Mouse (Mus musculus) spleen, embryonic (tissue): ENCODE results near the gene Tcp11l2.

Experiments
- CTCF ChIA-PET: fragments of 350-600 bp; sonication (Branson Sonifier 250); formaldehyde crosslinking; loops from one replicate; lab custom pipeline; 2022; lab: Charles Lee

The Tcp11l2 gene

DNA sequence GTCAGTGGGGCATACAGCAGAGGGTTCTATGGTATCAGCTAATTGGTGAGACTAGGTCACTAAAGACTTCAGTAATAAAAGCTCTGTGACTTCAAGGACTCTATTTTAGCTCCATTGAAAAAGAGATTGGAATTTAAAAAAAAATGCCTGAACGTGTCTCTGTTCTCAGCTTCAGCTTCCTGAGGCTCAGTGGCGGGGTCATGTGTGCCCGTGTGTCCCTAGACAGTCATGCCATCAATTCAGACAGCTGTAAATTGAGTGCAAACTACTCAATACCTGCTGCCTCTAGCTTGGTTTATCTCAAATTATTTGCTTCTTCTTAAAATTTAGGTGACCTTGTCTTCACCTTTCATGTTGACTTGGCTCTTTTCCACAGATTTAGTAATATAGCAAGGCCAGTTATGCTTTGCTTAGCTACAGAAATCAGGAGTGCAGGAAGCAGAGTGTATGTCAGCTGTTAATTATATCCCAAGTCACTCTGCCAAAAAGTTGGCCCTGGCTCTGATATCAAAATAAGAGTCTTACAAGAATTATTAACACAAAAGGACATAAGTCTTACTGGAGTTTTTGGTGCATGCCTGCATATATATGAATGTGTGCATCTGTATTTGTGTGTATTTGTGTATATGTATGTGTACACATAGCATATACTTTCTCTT lies 20.8 kb downstream of the Tcp11l2 start:
- CTCF ChIA-PET: interaction anchor here (0.6 kb wide), 1 partner anchor 188 kb away, joined by 6 read pairs; no protein-coding TSS in a partner anchor

DNA sequence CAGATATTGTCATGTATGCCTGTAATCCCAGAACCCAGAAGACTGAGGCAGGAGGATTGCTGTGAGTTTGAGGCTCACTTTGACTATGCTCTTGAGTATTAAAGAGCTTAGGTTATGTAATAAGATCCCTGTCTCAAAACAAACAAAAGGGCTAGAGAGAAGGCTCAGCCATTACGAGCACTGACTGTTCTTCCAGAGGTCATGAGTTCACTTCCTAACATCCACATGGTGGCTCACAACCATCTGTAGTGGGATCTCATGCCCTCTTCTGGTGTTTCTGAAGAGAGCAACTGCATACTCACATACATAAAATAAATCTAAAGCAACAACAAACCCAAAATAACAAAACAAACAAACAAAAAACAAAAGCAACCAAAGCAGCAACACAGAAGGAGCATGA lies 21.7 kb downstream of the Tcp11l2 start:
- CTCF ChIA-PET: interaction anchor here (0.6 kb wide), 2 partner anchors 187 to 442 kb away, joined by 6 to 7 read pairs; no protein-coding TSS in a partner anchor

DNA sequence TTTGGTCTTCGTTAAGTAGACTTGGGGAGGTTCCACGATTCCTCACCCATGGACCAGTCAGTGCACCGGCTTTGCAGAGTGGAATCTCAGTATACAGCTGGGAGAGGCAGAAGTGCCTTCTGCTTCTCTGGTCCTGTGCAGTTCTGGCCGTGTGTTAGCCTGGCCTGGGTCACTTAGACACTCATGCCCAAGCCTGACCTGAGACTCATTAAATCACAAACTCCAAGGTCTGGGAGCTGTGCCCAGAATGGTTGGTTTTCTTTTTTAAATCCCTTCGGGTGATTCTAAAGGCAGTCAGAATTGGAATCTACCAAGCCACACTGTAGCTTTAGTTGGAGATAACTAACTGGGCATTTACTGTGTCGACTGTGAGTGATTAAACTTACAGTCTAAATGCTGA lies 23.7 kb downstream of the Tcp11l2 start:
- CTCF ChIA-PET: no interaction called here

DNA sequence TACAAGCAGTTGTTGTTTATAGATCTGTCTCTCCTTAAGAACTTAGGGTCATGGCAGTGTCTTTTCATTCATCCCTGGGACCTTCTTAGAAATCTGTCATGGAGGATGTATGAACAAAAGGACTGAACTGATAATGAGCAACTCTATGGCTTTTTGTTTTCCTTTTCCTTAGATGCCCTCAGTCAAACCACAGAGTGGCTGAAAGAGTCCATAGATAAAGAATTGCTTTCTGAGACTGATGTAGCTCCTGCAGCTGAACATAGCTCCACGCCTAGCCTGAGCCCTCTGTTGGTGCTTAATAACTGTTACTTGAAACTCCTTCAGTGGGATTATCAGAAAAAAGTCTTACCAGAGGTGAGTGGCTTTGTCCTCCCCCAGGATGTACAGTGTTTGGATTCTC lies 27.9 kb downstream of the Tcp11l2 start:
- CTCF ChIA-PET: no interaction called here

DNA sequence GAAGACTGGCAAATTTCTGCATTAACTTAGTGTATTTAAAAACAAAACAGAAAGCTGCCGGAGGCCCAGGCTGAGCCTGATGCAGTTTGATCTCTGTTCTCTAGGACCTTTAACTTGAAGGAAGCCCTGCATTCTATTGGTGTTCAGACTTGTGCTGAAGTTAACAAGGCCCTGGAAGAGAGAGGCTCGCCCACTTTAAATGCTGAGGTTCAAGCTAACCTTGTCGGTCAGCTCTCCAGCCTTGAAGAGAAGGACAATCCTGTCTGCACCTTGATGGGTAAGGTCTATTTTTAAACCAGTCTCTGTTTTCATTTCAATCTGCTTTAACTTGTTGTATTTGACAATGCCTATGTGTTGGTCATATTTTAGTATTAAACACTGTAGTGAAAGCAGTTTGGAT lies 31.9 kb downstream of the Tcp11l2 start:
- CTCF ChIA-PET: no interaction called here

DNA sequence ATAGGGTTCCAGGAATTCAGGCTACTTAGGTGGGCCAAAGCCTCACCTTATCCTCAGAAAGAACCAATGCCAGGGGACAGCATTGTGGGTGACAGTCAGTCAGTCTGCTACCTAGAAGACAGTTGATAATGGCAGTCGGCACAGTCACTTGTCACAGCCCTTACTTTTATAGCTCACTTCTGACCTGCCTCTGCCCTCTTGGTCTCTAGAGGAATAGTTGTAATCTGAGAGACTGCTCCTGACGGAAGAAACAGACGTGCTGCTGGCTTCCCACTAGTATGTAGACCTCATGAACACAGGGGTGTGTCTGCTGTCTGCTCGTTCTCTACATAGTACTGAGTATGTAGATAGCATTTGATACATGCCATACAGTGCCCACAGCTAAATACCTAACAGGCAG lies 33.9 kb downstream of the Tcp11l2 start:
- CTCF ChIA-PET: no interaction called here

DNA sequence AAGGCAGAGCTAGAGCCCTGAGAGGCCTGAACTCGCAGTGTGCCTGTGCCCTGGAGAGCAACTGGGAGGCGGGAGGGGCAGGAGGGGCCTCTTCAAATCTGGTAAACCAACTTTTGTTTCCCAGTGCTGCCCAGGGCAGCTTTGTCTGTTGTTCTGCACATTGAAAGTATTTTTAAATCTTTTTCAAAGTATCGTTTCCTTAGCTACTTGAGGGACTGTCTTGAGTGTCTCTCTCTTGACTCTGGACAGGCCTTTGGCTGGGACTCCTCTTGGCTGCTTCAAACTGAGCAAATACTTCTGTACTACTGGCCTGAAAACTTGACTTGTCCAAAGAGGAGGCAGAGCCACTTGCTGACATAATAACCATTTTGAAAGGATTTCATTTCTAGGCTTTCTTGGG lies 34.4 kb downstream of the Tcp11l2 start:
- CTCF ChIA-PET: no interaction called here

DNA sequence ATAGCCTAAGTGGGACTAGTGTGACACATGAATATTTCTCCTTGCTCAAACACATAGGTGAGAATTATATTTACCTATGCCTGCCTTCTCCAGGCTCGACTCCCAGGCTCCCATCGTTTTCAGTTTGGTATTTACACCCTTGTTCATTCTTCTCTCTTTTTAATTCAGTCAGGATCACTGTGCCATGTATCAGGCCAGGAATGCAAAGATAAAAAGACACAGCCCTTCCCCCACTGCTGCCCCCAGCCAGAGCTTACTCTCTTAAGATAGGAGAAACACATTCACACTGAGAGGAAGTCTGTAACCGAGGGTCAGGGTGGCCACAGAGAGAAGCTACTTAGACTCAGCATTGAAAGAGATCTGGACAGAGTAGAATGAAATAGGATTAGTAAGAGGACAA lies 35.2 kb downstream of the Tcp11l2 start:
- CTCF ChIA-PET: no interaction called here

DNA sequence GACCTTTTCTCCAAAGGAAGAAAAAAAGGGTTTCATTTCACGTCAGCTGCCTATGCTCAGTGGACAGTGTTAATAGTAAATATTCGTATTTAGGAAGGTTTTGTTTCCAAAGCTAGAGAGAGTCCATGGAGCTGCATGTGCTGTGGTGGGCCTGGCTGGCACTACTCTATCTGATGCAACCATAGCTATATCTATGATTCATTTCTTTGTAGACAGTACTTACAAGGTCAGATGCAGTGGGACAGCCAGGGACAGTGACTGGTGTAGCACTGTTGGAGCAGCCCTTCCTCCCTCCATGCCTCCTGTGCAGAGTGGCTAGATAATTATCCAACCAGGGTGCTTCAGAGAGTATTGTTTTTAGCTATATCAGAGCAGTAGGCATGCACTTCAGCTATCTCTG lies 35.9 kb downstream of the Tcp11l2 start:
- CTCF ChIA-PET: no interaction called here

DNA sequence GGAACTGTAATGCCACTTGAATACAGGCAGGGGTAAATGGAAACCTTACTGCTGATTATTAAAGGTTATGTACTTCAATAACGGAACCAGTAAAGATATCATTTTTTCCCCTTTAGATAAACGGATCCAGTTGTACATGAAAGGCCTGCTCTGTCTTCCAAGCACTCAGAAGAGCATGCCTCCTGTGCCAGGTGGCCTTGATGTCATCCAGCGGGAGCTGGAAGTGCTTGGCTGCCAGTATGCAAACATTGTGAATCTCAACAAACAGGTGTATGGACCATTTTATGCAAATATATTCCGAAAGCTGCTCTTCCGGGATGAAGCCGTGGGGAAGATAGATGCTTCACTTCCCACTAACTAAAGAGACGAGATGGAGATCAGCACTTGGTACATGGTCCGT lies 36.9 kb downstream of the Tcp11l2 start:
- CTCF ChIA-PET: no interaction called here

DNA sequence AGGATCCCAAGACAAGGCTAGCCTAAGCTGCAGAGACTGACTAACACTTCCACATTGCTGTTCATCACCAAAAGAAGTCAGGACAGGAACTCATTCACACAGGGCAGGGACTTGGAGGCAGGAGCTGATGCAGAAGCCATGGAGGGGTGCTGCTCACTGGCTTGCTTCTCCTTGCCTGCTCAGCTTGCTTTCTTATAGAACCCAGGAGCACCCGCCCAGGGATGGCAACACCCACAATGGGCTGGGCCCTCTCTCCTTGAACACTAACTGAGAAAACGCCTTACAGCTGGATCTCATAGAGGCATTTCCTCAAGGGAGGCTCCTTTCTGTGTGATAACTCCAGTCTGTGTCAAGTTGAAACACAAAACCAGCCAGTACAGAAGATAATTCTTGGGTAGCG lies 38.6 kb downstream of the Tcp11l2 start:
- CTCF ChIA-PET: no interaction called here

DNA sequence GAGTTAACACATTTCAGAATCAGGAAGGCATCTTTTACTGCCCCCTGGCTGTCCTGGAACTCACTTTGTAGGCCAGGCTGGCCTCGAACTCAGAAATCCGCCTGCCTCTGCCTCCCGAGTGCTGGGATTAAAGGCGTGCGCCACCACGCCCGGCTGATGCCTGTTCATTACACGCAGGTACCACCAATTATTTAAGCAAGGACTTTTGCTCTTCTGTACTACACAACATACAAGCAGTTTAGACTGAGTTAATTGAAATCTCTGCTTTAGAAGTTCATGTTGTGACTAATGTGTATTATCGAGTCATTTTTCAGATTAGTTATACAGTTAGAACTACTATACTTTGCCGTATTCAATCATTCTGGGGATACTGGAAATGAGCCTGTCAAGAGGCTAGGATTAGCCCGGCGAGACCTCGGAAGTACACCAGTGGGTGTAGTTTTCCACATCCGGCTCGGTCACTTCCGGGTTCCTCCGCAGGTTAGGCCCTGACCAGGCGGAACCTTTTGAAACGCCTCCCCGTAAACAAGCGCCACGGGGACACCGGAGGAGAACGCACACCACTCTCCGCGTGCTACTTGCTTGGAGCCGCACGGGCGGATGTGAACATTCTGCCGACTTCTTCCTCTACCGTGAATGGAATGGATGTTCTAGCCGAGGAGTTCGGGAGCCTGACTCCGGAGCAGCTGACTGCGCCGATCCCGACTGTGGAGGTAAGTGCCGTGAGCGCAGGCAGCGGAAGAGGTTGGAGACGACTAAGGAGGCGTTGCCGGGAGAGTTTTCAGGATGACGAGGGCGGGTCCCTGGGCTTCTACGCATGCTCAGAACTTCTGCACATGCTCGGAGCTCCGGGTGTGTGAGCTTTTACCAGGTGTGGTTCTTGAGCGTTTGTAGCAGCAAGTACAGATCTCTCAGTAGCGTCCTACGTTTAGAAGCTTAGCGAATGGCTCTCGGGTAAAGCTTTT lies 45.7 kb downstream of the Tcp11l2 start, which contains the start of gene Polr3b:
Polr3b (plus strand) TSS at position 467 of the 965 bp plus-strand sequence.
- CTCF ChIA-PET: interaction anchor here (0.6 kb wide), 1 partner anchor 282 kb away, joined by 6 read pairs; no protein-coding TSS in a partner anchor

DNA sequence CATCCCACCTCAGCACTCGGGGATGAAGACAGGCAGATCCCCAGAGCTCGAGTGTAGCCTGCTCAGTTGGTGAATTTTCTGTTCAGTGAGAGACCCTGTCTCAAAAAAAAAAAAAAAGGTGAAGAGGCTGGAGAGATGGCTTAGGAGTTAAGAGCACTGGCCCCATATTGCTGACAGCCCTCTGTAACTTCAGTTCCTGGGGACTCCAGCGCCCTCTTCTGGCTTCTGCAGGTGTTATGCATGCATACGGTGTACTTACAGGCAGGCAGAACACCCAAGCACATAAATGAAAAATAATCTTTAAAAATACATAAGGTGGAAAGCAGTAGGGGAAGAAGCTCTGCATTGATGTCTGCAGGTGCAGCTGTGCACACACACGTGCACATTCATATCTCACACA lies 54.8 kb downstream of the Tcp11l2 start:
- CTCF ChIA-PET: interaction anchor here (0.7 kb wide), 2 partner anchors 54 to 1040 kb away, joined by 4 to 5 read pairs; no protein-coding TSS in a partner anchor

DNA sequence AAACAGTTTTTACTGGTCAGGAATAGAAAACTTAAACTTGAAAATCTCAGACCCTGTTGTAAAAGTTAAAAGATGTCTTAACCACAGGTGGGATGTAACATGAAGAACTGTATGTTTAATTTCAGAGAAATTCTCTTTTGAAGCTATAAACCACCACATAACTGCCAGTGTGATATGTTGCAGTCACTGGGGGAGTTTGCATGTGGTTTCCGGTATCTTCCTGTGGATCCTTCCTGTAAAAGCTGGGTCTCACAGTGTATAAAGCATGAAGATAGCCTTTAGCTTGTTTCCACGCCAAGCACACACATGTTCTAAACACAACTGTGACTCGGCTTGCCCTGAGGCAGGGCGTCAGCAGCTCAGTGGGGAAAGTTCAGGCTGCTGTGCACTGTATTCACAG lies 55.6 kb downstream of the Tcp11l2 start:
- CTCF ChIA-PET: no interaction called here

DNA sequence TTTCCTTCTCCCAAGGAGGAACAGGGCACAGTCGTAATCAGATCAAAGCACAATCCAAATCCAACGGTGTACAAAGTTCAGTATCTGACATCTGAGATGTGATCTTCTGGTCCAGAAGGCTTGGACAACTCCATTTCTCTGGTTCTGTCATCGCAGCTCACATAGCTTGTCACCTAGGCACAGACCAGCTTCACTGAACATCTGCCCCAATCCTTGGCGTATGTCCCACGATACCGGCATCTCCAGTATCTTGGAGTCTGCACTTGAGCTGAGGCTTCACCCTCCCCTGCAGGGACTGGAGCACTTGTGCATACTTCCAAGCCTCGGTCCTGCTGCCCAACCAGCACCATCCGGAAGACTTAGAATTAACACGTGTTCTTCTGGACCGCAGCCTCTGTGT lies 60.2 kb downstream of the Tcp11l2 start:
- CTCF ChIA-PET: no interaction called here

DNA sequence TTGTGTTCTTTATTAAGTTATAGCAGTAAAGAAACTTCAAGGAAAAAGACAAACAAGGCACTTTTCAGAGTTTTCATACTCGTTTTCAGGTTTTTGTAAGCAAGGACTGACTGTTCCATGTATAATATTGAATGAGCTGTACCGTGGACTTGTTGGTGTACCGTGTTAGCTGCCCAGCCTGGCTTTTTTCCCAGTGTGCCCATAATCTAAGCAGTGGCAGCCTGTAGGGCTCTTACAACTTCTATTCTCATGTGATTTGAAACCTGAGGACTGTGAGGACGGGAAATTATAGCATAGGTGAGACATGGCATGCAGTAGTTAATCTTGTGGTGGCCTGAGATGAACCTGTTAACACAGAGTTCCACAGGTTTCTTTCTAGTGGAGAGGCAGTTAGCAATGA lies 62.0 kb downstream of the Tcp11l2 start:
- CTCF ChIA-PET: no interaction called here

DNA sequence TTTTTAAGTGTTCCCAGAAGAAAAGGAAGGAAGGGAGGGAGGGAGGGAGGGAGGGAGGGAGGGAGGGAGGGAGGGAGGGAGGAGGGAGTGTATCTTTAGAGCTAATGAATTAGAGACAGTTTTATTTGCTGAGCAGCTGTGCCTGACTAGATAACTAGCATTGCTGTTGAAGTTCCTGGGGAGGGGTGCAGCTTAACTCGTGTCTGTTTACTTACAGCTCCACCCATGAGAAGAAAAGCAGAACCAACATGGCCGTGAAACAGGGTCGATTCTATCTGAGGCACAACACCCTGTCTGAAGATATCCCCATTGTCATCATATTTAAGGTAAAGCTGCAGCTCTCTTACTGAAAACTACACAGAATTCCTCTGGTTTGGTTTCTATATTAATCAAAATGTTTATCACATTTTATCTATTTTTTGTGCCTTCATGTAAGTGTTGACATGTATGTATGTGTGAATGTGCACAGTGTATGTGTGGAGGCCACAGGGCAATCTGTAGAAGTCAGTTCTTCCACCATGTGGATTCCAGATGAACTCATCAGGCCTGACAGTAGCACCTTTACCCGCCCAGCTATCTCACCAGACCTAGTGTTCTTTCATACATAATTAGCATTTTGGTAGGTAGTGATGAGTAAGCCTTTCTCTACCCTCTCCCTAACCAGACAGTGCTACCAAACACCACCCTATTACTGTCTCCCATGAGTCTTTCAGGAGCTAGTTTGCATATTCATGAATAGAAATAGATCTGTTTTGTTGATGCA lies 63.3 kb downstream of the Tcp11l2 start:
- CTCF ChIA-PET: no interaction called here

DNA sequence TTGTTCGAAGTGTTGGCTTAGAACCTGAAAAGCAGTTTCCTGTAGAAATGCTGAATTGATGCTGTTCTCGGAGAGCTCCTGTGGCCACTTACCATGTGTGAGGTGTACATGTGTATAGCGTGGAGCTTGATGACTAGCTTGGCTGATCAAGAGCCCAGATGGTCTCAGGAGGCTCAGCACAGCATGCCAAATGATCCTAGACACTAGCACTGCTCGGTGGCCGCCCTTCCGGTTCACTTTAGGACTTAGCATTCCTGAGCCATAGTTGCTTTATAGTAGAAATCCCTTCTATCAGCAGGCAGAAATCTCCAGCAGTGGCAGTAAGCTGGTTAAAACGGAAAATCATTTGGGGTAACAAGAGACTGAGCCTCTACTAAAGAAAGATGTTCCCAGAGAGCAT lies 64.4 kb downstream of the Tcp11l2 start:
- CTCF ChIA-PET: interaction anchor here (0.7 kb wide), 1 partner anchor 10 kb away, joined by 5 read pairs; no protein-coding TSS in a partner anchor

DNA sequence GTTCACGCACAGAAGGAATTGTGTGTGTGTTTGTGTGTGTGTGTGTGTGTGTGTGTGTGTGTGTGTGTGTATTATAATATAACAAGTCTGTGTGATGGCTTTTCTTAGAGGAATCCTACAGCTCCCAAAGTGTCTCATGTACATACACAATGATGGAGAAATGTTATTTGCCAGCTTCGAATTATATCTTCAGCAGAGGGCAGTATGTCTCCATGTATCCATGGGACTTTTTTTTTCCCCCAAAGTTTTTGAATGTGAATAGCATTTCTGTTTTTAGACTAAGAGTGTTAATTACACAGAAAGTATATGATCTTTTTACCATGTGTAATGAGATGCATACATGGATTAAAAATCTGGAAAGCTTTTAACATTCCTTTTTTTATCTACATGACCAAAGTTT lies 65.2 kb downstream of the Tcp11l2 start:
- CTCF ChIA-PET: interaction anchor here (0.7 kb wide), 1 partner anchor 9 kb away, joined by 5 read pairs; no protein-coding TSS in a partner anchor

DNA sequence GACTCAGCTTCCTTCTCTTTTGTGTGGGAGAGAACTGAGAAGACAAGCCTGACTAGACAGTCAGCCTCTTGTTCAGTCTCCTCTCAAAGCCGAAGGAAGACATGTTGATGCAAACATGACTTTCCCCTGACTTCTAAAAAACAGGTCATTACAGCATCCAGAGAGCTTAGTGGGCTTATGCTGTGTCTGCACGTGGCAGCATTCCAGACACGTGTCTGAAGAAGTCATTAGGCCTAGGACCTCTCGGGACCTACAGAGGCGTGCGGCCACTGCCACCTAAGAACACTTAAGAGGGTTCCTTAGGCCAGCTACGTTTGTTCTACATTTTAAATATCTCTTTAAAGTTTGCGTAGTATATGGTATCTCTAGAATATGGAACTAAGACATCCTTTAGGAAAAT lies 69.5 kb downstream of the Tcp11l2 start:
- CTCF ChIA-PET: interaction anchor here (1.1 kb wide), 1 partner anchor 12 kb away, joined by 3 read pairs; no protein-coding TSS in a partner anchor

DNA sequence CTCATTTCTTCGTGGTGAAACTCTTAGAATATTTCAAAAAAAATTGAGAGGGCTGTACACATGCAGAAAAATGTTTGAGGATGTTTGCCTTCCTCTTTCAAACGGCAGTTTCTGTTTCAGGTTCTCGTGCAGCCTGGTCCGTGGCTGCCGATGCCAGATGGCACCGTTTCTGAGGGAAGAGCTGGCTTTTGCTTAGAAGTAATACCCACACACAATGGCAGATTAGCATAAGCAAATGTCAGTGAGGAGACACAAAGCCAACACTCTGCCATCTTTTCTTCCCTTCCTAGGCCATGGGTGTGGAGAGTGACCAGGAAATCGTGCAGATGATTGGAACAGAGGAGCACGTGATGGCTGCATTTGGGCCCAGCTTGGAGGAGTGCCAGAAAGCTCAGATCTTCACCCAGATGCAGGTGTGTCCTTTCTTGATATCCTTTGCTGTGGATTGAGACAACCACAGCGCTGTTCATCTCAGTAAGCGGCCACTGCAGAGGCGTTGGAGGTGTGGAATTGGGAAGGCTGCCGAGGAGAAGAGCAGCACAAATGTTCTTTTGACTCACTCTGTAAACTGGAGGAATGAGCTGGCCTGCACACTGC lies 70.2 kb downstream of the Tcp11l2 start:
- CTCF ChIA-PET: interaction anchor here (1.1 kb wide), 1 partner anchor 12 kb away, joined by 3 read pairs; no protein-coding TSS in a partner anchor
